Mouse (Mus musculus): ENCODE results near the gene Dmgdh. TPM values are rescaled to one million over a fixed set of nuclear protein-coding genes. Genes with fewer than 3 reads are reported as not detected.

The Dmgdh gene
- total and polyA plus RNA-seq, 3 experiments, result not detected

DNA sequence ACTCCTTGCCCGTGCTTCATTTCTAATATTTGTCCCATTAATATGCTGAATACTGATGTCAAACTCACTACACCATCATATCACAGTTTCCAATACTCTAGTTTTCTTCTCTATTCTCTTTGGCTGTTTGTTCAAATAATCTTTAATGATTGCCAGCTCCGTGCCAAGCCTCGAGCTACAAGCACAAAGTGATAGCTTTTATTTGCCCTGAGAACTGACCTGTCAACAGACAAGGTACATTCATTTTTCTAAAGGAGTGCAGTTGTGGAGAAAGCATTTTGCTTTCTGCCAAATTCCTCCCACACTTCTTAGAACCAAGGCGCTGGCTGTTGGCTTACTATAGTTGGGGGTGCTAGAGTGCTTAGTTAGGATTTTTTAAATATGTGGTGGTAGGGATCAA lies 33.0 kb downstream of the Dmgdh start:
- Histone ChIP-seq H3K4me1 (ENCODE audit: control insufficient read depth in 1 of 2, insufficient read depth in 2 of 2, low read length in 2 of 2) (no peaks in the 10 kb centered on the region), H3K9me3 (replicated peaks; ENCODE audit: insufficient read depth, low read length) (no peaks in the 10 kb centered on the region), H3K4me3 (ENCODE audit: control insufficient read depth in 1 of 2, insufficient read depth in 1 of 2, low read depth in 2 of 2, low read length in 2 of 2) (no peak overlapping the region), H3K9ac (ENCODE audit: control insufficient read depth, low read depth, low read length, poor library complexity, severe bottlenecking) (no peak overlapping the region), H3K36me3 (ENCODE audit: control insufficient read depth in 1 of 2, insufficient read depth in 2 of 2, low read length in 2 of 2) (no peaks in the 10 kb centered on the region), H3K27me3 (ENCODE audit: control insufficient read depth in 1 of 2, insufficient read depth in 2 of 2, low read length in 2 of 2) (no peaks in the 10 kb centered on the region), H3K79me2 (ENCODE audit: control insufficient read depth, insufficient read depth, low read length, poor library complexity) (no peaks in the 10 kb centered on the region), H3K27ac (ENCODE audit: control insufficient read depth, low read depth, low read length) (no peak overlapping the region)
- no peak for DNase-seq (ENCODE audit: low read depth, low spot score)
- TF ChIP-seq CHD1 (IDR thresholded peaks at IDR 0.05; ENCODE audit: low read depth, low read length) (no peak), ZC3H11A (IDR thresholded peaks at IDR 0.05; ENCODE audit: low read depth, low read length) (no peak), BHLHE40 (IDR thresholded peaks at IDR 0.05; ENCODE audit: borderline replicate concordance, low read depth, low read length) (no peak), ZKSCAN1 (IDR thresholded peaks at IDR 0.05; ENCODE audit: low read depth, low read length) (no peak), ZMIZ1 (IDR thresholded peaks at IDR 0.05; ENCODE audit: low read depth, low read length) (no peak), MYC (IDR thresholded peaks at IDR 0.05; ENCODE audit: low read depth, low read length) (no peak), TCF12 (IDR thresholded peaks at IDR 0.05; ENCODE audit: low read depth, low read length) (no peak), USF2 (IDR thresholded peaks at IDR 0.05; ENCODE audit: borderline replicate concordance in 1 of 2, insufficient read depth in 1 of 2, low read depth in 1 of 2, low read length in 2 of 2) (no peak), GATA1 (IDR thresholded peaks at IDR 0.05; ENCODE audit: low read depth, low read length) (no peak), GABPA (IDR thresholded peaks at IDR 0.05; ENCODE audit: low read depth, low read length) (no peak), SMC3 (IDR thresholded peaks at IDR 0.05; ENCODE audit: low read depth, low read length) (no peak), NELFE (IDR thresholded peaks at IDR 0.05; ENCODE audit: low read depth, low read length) (no peak), SIN3A (IDR thresholded peaks at IDR 0.05; ENCODE audit: low read length) (no peak), TAL1 (IDR thresholded peaks at IDR 0.05; ENCODE audit: low read length) (no peak), ELF1 (IDR thresholded peaks at IDR 0.05; ENCODE audit: low read depth, low read length) (no peak), E2F4 (IDR thresholded peaks at IDR 0.05; ENCODE audit: borderline replicate concordance, low read depth, low read length) (no peak)

DNA sequence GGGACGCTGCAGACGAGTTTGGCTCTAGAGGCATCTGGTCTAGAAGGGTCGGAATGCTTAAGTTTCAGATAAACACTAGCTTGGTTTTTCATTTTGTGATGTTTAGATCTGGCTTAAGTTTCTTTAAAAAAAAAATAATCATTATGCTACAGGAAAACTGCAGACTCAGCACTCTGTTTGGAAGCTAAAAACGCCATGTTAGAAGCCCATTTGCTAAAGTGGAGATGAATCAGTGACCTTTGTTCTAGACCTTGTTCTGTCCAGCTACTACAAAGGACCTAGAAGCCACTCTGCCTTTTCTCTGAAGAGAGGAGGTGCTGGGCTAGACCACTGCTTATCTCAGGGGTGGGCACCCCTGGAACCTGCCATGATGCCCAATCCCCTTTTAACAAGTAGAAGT lies 36.1 kb downstream of the Dmgdh start:
- no peak for TF ChIP-seq CHD2 (IDR thresholded peaks at IDR 0.05; ENCODE audit: low read length)
- TF ChIP-seq MAX (IDR thresholded peaks at IDR 0.05; ENCODE audit: low read length), result no peak
- TF ChIP-seq POLR2AphosphoS2 (IDR thresholded peaks at IDR 0.05; ENCODE audit: low read length), result no peak
- no peak for TF ChIP-seq NELFE (IDR thresholded peaks at IDR 0.05; ENCODE audit: low read depth, low read length)
- no peak for TF ChIP-seq RCOR1 (IDR thresholded peaks at IDR 0.05; ENCODE audit: low read depth, low read length)
- no peak for TF ChIP-seq GATA1 (IDR thresholded peaks at IDR 0.05; ENCODE audit: low read depth, low read length)
- TF ChIP-seq ZMIZ1 (IDR thresholded peaks at IDR 0.05; ENCODE audit: low read depth, low read length), result no peak
- TF ChIP-seq TCF12 (IDR thresholded peaks at IDR 0.05; ENCODE audit: low read depth, low read length), result no peak
- no peak for TF ChIP-seq MXI1 (IDR thresholded peaks at IDR 0.05; ENCODE audit: low read depth, low read length)
- TF ChIP-seq ZNF384 (IDR thresholded peaks at IDR 0.05; ENCODE audit: low read depth, low read length), result no peak
- no peak for TF ChIP-seq BHLHE40 (IDR thresholded peaks at IDR 0.05; ENCODE audit: borderline replicate concordance, low read depth, low read length)
- TF ChIP-seq POLR2A (IDR thresholded peaks at IDR 0.05; ENCODE audit: control insufficient read depth in 1 of 2, insufficient read depth in 1 of 2, low read depth in 1 of 2, low read length in 2 of 2, poor library complexity in 1 of 2), result no peak
- no peak for TF ChIP-seq E2F4 (IDR thresholded peaks at IDR 0.05; ENCODE audit: borderline replicate concordance, low read depth, low read length)
- Histone ChIP-seq H3K9ac (ENCODE audit: control insufficient read depth, low read depth, low read length, poor library complexity, severe bottlenecking) (no peak overlapping the region), H3K36me3 (ENCODE audit: control insufficient read depth in 1 of 2, insufficient read depth in 2 of 2, low read length in 2 of 2) (no peaks in the 10 kb centered on the region), H3K4me1 (ENCODE audit: control insufficient read depth in 1 of 2, insufficient read depth in 2 of 2, low read length in 2 of 2) (no peaks in the 10 kb centered on the region), H3K27me3 (ENCODE audit: control insufficient read depth in 1 of 2, insufficient read depth in 2 of 2, low read length in 2 of 2) (no peaks in the 10 kb centered on the region), H3K27ac (ENCODE audit: control insufficient read depth, low read depth, low read length) (no peak overlapping the region), H3K9me3 (replicated peaks; ENCODE audit: insufficient read depth, low read length) (no peaks in the 10 kb centered on the region), H3K4me3 (ENCODE audit: control insufficient read depth in 1 of 2, insufficient read depth in 1 of 2, low read depth in 2 of 2, low read length in 2 of 2) (no peak overlapping the region), H3K79me2 (ENCODE audit: control insufficient read depth, insufficient read depth, low read length, poor library complexity) (no peaks in the 10 kb centered on the region)
- DNase-seq (ENCODE audit: low read depth, low spot score), result no peak

Measured in MEL (cell line).